Mouse (Mus musculus): ENCODE results near the gene Olfr1057.
"Not testable (repeated sequence)": the region's sequence is repeated elsewhere in the genome, so short reads cannot be mapped to it uniquely, and the experiment has no call there.

Olfr1057 gene

DNA sequence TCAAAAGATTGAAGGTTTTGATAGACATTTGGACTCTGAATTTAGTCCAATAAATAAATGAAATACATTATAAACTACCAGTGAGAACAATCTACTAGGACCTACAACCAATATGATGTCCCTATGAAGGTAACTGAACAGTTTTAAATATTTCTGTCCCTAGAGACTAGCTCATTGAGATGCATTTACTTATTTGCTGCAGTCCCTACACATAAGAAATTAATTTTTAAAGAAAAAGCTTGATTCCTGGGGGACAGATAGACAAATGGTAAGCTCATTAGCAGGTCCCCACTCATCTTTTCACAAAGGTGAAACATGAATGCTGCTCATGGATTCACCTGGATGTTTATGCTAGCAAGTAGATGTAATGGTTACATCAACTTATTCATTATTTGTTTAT, at the start of gene Olfr1057:
Gene Olfr1057 (minus strand): TSS at position 101 of the 400 bp plus-strand sequence.
- ATAC-seq (ENCODE audit: insufficient number of reproducible peaks, low FRiP score, low TSS enrichment), result no peak

GRCm38 (mm10) chr2:86426649-86427048, 48.5 kb upstream of the Olfr1057 start, which contains the start of gene Olfr1062:
TSS of gene Olfr1062 (minus strand) at chr2:86426749.
- ATAC-seq (ENCODE audit: insufficient number of reproducible peaks, low FRiP score, low TSS enrichment), result not testable (repeated sequence)

GRCm38 (mm10) chr2:86413950-86414349, 35.8 kb upstream of the Olfr1057 start, which contains the start of gene Olfr1061:
TSS of gene Olfr1061 (minus strand) at chr2:86414050.
- no peak for ATAC-seq (ENCODE audit: insufficient number of reproducible peaks, low FRiP score, low TSS enrichment)

DNA sequence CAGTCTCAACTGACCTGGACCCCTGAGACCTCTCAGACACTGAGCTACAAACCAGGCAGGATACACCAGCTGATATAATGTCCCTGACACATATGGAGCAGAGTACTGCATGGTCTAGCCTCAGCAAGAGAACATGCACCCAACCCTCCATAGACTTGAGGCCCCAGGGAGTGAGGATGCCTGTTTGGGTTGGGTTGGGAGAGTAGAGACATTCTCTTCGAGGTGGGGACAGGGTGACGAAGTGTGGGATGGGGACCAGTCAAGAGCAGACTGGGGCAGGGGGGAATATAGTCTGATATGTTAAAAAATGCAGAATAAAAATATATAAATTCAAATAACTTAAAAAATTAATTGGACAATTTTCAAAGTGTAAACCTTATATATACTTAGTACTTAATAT, 16.9 kb upstream of the Olfr1057 start:
- no peak for ATAC-seq (ENCODE audit: insufficient number of reproducible peaks, low FRiP score, low TSS enrichment)

DNA sequence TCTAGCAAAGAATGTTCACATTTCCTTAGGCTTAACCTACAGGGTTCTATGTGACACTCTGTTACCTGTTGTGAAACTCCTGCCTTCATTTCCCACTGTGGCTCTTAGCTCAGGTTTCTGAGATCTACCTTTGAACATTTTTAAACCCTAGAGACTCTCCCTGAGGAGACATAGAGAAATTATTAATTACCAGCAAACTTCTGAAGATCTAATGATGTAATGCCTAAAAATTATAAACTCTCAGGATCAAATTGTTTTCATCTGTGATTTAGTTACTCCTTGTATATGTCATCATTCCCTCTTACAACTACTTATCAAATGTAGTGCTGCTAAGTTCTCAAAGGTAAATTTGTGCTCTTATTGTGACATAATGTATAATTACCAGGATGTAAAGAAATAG, 10.3 kb upstream of the Olfr1057 start, which contains the start of gene Olfr1058:
Gene Olfr1058 (minus strand): TSS at position 101 of the 400 bp plus-strand sequence.
- ATAC-seq (ENCODE audit: insufficient number of reproducible peaks, low FRiP score, low TSS enrichment), result not testable (repeated sequence)

DNA sequence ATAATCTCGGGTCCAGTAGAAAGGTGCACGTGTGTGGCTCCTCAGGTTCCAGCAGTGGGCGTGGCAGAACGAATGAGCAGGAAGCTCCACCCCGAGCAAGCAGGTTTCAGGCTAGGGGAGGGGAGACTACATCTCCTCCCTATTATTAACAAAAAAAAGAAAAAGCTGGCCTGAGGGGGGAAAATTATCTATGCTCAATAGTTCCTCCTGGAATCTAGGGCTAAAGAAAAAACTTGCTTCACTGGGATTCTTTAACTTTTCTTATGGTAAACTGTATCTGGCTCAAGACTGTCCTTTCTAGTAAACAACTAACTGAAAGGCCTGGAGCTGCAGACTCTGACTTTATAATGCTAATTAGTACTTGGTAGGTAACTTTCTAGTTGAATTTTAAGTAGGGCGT, 11.9 kb downstream of the Olfr1057 start:
- ATAC-seq (ENCODE audit: insufficient number of reproducible peaks, low FRiP score, low TSS enrichment), result not testable (repeated sequence)

DNA sequence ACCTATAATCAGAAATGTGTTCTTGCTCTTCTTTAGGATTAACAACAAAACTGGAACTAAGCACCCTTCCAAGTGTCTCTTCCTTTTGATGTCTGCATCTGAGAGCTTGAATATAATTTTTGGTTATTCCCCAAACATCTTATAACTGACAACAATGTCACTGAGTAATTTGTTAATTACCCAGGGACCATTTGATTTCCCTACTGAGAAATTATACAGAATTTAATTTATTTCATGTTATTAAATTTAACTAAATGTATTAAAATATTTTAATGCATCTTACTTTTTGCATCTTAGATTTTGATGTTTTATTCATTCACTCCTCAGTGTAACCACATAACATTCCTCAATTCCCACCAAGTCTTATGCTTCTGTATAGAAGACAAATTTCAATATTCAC, 15.8 kb downstream of the Olfr1057 start, which contains the start of gene Olfr1056:
Gene Olfr1056 (minus strand): TSS at position 101 of the 400 bp plus-strand sequence.
- no peak for ATAC-seq (ENCODE audit: insufficient number of reproducible peaks, low FRiP score, low TSS enrichment)

DNA sequence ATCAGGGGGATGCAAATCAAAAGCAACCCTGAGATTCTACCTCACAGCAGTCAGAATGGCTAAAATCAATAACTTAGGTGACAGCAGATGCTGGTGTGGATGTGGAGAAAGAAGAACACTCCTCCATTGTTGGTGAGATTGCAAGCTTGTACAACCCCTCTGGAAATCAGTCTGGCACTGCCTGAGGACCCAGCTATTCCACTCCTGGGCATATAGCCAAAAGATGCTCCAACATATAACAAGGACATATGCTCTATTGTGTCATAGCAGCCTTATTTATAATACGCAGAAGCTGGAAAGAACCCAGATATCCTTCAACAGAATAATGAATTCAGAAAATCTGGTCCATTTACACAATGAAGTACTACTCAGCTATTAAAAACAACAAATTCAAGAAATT, 26.4 kb downstream of the Olfr1057 start:
- ATAC-seq (ENCODE audit: insufficient number of reproducible peaks, low FRiP score, low TSS enrichment), result not testable (repeated sequence)

- no peak for ATAC-seq (ENCODE audit: insufficient number of reproducible peaks, low FRiP score, low TSS enrichment)
These were observed 28.0 kb downstream of the Olfr1057 start, which contains the start of gene Olfr1055 for GRCm38 (mm10) chr2:86350184-86350583. TSS of gene Olfr1055 (minus strand) at chr2:86350284.

DNA sequence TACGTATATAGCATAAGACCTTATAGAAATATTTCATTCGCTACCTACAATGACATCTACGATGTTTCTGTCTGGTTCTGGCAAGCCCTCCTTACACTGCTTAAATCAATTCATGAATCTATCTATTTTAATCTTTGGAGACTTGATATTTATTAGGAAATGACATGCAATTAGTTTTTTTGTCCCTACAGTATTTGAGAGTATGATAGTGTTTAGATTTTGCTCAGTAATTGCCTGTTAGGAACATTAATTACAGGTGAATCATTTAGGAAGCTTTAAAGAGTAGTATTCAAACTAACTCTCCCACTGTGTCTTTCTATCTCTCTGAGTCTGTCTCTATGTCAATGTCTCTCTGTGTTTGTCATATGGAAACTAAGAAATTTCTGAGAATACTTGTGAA, 42.9 kb downstream of the Olfr1057 start, which contains the start of gene Olfr1054:
Gene Olfr1054 (minus strand): TSS at position 101 of the 400 bp plus-strand sequence.
- no peak for ATAC-seq (ENCODE audit: insufficient number of reproducible peaks, low FRiP score, low TSS enrichment)

All from cerebellum, adult (tissue).